Mouse (Mus musculus): Measurements from ENCODE around the gene Gpr15.

Gene Gpr15

GRCm38 (mm10) chr16:58670643-58671042 lies 48.2 kb downstream of the Gpr15 start:
- no peak for DNase-seq (ENCODE audit: low spot score)

- DNase-seq (ENCODE audit: low spot score) = peak; percentile 74
Observed at GRCm38 (mm10) chr16:58669917-58670630, 48.8 kb downstream of the Gpr15 start, which contains the start of gene Cpox. Cpox (plus strand) TSS chr16:58670292.

DNA sequence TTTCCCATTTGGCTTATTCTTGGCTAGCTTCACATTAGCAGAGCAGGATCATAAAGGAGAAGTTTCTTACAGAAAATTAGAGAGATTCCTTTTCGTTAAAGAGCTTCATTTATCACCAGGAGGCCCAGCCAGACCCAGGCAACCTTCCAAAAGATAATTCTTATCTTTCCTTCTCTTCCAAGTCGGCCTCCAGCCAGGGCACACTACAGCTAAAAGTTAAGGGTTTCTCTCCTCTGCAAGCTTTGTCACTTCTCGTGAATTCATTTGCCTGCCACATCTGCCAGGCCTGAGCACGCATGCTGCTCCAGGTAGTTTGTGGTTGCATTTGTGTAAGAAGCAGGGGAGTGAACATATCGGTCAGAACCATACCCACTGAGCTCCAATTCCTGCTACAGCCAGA lies 49.6 kb downstream of the Gpr15 start:
- no peak for DNase-seq (ENCODE audit: low spot score)

GRCm38 (mm10) chr16:58668586-58668985 lies 50.3 kb downstream of the Gpr15 start:
- DNase-seq (ENCODE audit: low spot score) = no peak

Data from layer of hippocampus, adult 9-10 months (tissue).